Mouse (Mus musculus): ENCODE data around the gene Abca5. TPM values are rescaled to one million over a fixed set of nuclear protein-coding genes. Genes with fewer than 3 reads are reported as not detected.
A peak's percentile ranks its signal among the peaks of the same experiment; 100 is the strongest.

Gene Abca5
- total RNA-seq, 1 experiment from 2014 or later: 8.7 TPM

DNA sequence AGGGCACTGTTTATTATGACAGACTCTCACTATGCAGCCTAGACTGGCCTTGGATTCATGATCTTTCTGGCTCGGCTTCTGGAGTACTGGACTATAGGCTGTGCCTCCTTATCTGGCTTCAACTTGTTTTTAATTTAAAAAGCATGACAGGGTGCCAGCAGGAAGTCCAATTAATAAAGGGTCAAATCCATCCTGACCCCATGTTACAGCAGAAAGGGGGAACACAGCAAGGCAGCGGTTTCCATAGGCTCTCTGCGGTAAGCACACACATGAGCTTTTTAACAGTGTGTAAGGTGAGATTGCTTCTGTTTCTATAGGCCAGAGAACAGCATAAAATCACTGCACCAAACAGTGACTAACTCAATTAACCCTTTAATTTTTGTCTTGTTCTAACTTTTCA, 34.1 kb downstream of the Abca5 start:
- DNase-seq: no peak

DNA sequence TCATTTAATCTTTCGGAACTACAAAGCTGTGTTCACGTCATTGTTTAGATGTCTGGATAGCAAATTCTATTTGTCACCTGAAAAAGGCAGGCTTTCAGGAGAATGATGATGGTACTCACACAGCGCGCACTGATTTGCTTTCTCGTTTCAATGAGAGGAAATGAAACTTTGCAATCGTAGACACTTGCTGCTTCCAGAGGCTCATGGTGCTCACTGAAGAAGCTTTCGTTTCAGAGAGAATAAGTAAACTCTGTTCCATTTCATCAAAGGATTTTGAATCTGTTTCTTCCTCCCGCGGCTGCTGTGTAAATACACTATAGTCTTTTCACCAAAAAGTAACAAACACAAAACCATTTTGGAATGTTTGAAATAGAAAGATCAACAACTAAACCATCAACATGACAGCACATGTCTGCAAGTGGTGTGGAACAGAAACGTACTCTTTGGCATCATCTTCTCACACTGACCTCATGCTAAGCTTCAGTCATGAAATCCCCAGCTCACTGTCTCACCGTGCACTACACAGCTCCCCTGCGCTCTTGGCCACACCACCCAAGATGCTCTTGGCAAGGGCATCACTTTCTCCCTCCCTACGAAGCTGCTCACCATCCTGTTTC, 39.5 kb downstream of the Abca5 start:
- no peak for DNase-seq

DNA sequence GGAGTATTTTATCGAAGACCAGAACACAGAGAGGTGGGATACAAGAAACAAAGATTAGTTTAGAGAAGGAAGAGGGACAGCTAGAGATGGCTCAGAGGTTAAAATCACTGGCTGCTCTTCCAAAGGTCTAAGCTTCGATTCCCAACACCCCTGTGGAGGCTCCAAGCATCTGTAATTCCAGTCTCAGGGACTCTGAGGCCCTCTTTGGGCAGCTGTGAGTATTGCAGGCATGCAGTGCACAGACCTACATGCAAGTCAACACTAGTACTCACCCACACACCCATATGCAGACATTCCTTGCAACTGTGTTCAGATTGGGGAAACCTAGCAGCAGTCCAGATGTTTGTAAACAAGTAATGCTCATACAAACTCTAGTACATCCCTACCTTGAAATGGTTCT, 46.9 kb downstream of the Abca5 start:
- DNase-seq: no peak

DNA sequence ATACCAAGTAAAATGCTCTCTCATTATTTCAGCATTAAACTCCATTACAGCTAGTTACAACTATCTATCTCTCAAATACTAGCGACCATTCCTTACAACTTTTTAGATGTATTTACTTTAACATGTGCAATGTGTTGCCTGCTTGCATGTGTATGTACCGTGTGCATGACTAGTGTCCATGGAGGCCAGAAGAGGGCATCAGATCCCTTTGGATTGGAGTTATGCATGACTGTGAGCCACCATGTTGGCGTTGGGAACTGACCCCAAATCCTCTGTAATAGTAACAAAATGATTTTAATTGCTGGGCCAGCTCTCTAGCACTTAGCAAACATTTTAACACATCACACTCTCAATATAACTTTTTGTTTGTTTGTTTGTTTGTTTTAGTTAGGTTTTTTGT, 49.1 kb downstream of the Abca5 start:
- no peak for DNase-seq

DNA sequence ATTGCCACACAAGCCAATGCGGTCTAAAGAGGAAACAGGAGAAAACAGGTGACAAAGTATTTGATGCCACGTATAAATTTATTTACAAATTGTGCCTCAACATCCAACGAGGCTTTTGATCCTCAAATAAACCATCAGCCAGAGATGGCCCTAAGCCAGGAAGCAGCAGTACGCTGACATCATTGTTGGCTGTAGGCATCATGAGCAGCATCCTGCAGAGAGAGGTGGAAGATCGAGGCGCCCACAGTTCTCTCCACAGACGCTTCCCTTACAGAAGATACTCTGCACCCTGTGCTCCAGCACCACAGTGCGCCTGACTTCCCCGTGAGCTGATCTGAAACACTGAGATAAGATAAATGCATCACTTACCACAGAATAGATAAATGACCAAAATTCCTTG, 49.8 kb downstream of the Abca5 start:
- no peak for DNase-seq

DNA sequence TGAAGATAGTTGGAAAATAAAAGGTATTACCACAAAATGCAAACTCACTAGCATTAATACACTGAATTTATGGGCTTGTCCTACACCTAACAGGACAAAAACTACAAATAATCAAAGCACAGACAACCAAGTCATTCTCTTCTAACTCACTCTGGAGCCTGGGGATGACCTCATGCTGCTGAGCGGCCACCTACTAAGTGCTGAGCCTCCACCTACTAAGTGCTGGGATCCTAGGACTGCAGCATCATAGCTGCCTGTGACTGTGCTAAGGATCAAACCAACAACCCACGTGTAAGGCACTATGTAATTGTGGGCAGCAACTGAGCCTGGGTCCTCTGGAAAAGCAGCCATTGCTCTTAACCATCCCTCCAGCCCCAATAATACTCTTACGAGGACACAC, 51.2 kb downstream of the Abca5 start:
- no peak for DNase-seq

DNA sequence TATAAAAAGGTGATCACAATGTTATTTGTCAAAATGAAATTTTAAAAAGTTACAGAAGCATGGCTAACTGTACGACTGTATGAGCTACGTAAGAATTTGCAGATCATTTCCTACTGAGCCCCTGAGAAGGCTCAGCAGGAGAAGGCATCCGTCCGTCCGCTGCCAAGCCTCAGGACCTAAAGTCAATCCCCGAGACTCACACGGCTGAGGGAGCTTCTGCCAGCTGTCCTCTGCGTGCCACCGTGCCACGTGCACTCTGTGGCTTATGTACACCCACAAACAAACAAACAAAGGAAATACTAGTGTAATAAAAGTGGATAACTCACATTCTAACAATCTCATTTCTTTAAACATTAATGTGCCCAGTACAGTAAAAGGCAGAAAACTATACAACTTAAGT, 52.7 kb downstream of the Abca5 start:
- no peak for DNase-seq

DNA sequence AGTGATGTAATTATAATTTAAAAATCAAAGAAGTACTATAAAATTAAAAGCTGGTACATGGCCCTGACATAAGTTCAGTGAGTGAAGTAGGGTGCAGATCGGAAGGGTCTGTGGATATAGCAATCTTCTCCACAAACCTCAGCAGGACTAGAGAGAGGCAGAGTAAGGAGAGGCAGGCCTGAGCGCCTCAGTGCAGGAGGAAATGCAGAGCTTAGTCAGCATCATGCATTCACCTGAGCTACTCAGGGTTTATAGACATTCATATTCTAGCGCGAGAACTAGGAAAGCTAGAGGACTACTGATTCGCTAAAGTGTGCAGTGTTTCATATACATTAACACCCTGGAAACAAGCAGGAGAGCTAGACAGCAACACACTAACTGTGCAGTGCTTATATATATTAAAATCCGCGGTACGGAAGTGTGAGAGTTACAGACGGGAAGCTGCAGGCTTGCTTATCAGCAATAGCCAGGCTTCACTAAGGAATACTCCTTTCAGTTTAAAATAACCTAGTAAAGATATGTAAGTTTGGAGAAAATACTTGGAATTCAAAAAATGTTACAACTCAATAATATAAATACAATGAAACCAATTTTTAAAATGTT, 53.2 kb downstream of the Abca5 start:
- DNase-seq: no peak

DNA sequence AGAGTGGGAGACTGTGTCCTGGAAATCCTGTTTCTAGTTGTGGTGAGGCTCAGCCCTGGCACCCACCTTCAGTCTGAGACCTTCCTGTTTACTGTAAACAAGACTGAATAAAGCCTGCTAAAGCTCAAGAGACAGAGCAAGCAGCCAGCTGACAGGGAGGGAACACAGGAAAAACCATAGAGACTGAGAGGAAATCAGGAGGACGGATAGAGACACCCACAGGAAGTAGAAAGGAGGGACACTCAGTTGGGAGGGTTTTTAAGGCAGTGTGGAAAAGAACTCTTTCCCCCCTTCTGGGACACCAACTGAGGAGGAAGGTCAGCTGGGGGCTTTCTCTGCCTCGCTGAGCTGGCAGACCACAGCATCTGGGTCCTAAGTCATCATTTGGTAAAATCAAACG, 62.7 kb downstream of the Abca5 start:
- no peak for DNase-seq

DNA sequence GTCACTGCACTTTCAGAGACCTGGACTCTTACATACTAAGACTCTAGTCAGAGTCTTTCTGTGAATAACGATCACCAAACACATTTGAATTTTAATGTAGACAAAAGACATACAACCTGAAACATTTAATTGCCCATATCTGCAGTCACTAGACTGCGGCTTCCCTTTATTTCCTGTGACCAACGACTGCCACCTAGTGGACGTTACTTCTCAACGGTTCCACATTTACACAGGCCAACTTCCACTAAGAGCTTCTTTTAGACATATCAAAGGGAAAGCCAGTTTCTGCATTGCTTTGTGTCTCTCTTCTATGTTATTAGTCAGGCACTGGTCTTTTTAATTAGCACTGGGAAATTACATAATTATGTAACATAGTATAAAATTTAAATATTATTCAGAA, 65.8 kb downstream of the Abca5 start:
- DNase-seq: peak; percentile 67

DNA sequence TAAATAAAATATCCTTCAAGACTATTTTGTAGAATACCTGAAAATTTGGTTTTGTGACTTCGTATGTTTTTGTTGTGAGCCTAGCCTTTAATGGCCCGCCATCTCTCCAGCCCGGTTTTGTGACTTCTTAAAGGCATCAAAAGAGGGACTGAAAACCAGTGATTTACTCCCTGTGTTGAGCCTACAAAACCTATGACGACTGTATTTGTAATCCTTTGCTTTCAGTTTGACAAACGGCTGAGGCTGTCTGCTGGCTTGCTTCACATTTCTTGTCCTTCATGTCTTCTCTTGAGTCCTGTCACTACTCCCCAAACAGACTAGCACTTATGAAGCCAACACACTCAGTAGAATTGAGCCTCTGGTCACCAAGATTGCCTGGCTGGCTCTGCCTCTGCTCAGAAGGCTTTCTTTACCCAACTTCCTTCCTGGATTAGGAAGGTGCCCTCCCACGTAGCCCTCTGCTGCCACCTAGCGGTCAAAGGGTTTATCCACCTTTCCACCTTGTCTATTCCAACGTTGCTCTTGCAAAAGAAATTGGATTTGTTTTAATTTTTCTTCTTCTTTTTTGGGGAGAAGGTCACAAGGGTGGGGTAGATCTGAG, 69.2 kb downstream of the Abca5 start:
- DNase-seq: peak; percentile 95

DNA sequence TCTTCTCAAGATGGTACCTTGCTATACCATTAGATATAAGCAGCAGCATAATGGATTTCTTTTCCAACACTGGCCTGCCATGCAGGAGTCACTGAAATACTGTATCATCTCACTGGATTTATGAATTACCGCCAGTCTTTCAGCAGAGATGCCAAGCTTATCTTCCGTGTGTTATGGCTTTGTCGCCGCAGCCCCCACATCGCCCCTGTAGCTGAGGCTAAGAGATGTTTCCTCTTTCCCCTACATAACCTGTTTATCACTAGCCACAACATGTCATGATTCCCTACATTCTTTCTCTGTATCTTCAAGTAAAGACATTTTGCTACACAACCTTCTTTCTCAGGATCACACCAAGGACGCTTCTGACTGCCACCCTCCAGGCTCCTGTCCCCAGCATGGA, 70.3 kb downstream of the Abca5 start:
- no peak for DNase-seq

DNA sequence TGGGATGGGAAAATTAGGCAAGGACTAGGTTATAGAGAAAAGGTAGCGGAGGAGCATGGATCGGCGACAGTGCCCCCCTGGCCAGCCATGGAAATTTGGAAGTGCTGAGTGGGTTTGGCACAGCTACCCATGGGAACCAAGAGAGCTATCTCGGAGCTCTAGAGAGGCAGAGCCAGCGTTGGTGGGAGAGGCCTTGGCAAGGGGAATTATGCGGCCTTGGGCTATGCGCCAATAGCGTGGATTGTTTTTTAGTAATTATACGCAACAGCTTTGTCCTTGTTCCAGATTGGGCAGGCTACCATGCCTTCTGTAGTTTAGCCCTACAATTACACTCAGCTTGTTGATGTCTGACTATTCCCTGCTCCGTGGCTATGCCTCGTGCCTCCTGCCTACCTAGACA, 70.8 kb downstream of the Abca5 start:
- peak; percentile 64 for DNase-seq

DNA sequence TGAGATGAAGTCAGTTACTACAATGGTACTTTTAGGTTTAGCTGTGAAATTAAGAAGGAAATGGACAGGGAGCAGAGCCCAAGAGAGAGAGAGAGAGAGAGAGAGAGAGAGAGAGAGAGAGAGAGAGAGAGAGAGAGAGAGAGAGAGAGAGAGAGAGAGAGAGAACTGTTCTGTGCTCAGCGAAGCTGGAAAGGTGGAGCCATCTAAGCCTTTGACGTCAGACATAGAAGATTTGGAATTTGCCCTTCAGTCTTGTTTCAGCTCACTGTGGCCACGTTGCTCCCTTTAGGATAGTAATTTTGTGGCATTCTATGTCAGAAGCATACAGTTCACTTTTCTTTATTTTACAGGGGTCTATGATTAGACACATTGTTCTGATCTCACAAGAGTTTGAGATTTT, 75.6 kb downstream of the Abca5 start:
- DNase-seq: no peak

DNA sequence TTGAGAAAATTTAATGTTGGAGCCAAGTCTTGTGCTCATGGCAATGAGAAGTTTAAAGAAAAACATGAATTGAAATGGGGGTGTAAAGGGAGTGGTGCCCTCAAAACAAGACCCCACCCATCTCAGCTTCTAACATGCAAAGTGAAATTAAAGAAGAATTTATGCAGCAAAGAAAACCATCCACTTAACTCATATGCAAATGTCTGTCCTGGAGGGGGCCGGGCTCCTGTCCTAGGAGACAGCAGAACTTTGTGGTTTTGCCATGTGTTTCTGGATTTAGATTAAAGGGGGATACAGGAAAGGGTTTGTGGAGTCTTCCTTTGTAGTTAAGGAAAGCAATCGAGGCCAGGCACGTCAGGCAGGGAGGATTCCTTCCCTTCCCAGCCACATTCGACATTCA, 79.6 kb downstream of the Abca5 start:
- DNase-seq: no peak

DNA sequence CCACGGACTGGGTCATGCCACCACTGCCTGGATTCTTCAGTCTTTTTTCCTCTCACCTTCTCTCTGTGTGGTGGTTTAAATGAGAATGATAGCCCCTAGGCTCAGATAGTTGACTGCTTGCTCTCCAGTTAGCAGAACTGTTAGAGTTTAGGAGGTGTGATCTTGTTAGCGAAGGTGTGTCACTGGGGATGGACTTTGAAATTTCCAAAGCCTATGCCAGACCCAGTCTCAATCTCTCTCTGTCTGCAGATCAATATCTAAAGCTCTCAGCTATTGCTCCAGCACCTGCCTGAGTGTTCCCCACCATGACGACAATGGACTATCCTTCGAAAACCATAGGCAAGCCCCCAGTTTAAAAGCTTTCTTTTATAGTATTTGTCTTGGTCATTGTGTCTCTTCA, 80.5 kb downstream of the Abca5 start:
- no peak for DNase-seq

DNA sequence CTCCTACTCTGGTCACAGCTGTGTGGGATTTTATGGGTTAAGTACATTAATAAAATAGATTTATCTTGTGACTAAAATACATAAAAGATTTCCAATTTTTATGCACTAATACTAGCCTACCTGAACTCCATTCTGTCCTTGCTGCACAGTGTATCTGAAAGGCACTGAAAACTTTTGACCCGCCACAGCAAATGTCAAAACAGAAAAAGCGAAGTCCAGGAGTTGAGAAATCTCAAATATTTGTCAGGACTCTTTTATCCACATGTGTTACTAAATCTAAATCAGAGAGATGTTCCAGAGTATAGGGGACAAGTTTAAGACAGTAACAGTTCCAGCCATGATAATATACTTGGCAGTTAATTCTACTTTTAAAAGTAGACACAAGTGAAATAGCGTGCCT, 85.3 kb downstream of the Abca5 start:
- no peak for DNase-seq

DNA sequence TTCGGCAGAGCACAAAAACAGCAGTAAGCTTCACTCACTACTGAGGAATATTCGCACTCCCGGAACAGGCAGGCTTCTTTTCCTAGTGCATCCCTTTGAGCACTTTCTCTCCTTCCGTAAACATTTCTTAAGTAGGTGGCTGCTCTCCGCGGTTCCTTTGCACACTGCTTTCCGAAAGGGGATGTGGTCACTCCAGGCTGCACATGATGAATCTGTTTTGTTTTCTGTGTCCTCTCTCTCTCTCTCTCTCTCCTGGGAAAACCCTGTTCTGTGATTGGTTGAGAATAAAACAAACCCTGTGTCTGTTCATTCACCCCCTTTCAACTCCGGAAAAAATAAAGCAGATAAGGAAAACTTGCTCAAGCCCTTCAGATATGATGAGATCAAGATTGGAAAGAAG, 86.0 kb downstream of the Abca5 start, which contains the start of gene Abca6:
TSS of gene Abca6 (minus strand) at position 243 of the 400 bp plus-strand sequence.
- DNase-seq: peak; percentile 39

DNA sequence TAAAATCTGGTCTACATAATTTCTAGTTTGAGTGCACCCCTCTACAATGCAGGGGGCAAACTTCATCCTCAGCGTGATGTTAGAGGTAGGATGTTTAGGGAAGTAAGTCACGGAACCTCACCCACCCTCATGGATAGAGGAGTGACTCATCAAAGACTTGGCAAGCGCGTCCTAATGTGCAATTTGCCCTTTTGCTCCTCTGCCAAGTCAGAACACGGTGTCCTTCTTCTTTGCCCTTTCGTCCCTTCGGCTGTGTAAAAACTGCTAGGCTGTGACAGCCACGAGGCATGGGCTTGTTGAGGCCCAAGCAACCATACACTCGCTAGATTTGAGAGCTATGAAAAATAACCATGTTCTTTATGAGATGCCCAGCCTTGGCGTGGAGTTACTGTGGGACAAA, 92.8 kb downstream of the Abca5 start:
- DNase-seq: peak; percentile 86

DNA sequence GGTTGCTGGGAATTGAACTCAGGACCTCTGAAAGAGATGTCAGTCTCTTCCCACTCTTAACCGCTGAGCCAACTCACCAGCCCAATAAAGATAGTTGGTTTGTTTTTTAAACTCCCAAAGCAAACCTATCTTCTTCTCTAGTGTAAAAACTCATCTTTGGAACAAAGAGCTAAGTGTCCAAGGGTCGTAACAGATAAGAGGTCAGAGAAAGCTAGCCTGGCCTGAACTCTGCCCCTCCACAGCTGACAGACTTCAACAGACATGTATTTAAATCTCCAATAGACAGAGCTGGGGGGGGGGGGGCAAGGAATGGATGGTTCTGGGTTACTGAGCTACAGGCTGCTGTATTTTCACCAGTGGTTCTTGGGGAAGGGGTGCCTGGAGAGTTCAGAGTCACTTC, 100.0 kb downstream of the Abca5 start:
- DNase-seq: no peak

DNA sequence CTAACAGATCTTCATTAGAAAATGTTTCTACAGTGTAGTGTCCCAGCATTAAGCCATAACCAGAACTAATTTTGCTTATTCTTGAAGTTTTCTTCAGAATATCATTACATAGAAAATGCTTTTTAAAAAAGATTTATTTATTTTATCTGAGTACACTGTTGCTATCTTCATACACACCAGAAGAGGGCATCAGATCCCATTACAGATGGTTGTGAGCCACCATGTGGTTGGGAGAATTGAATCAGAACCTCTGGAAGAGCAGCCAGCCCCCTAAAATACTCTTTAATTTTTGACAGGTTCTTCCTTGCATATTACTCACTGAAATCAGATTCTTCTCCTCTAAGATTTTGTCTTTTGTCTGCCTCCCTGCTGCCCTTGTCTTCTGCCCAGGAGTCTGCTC, 104.5 kb downstream of the Abca5 start:
- no peak for DNase-seq

Measured in adrenal gland, postnatal 14 days (tissue).